Comparison of ENCODE assay signal across 8 mouse cellular contexts in genomic region chr16:20548096-20548948, GRCm38 (mm10). TPM values are rescaled to one million over a fixed set of nuclear protein-coding genes. Genes with fewer than 3 reads are reported as not detected.
A peak's percentile ranks its signal among the peaks of the same experiment; 100 is the strongest.
DNase-seq lines count a peak whose midpoint lies in the region; ATAC-seq lines count a peak whose summit lies in the region.

Abcf3 (plus strand) TSS chr16:20548577.

- peak; percentile 96 for ATAC-seq in megakaryocyte progenitor cell, adult 5-6 weeks (replicated peaks; ENCODE audit: poor library complexity)

- DNase-seq in adipocyte (ENCODE audit: low spot score), result peak; percentile 100
- peak; percentile 100 for DNase-seq in embryo, embryonic 10 days (ENCODE audit: low spot score)
- DNase-seq in gastrocnemius, postnatal 10 days, result peak; percentile 95
- peak; percentile 100 for DNase-seq in induced T-regulatory cell, adult 2 months (ENCODE audit: low read depth)
- peak; percentile 97 to 98 for DNase-seq in left cerebral cortex, adult 9 months (ENCODE audit: low spot score in 2 of 2)
- DNase-seq in right cerebral cortex, postnatal 14 days, result peak; percentile 96
- peak; percentile 93 to 98 for DNase-seq in urinary bladder, postnatal 36 days (ENCODE audit: low spot score in 2 of 2)

RNA-seq across cellular contexts. Expression of gene Abcf3, which starts in this region (rescaled TPM):
- total RNA-seq in gastrocnemius, postnatal 10 days (2021), result 10 to 100 TPM; 51.8 to 52.5 TPM
- total RNA-seq in megakaryocyte progenitor cell, adult 5-6 weeks (2015), result 21.9 and 28.5 TPM in 2 replicates
- 28.4 and 35.7 TPM in 2 replicates for total RNA-seq in megakaryocyte progenitor cell, adult 5-6 weeks (2017)

Comparison
In these comparisons a context has a peak if more than half of its experiments do, and no peak if none do; other contexts are left out.
1. Peak in every context shown above with its lines: DNase-seq and ATAC-seq.